Mouse (Mus musculus): Measurements from ENCODE around the gene Stat1. TPM values are rescaled to one million over a fixed set of nuclear protein-coding genes. Genes with fewer than 3 reads are reported as not detected.

The Stat1 gene
- 8.3 and 9.0 TPM in 2 replicates for polyA plus RNA-seq (2012)

DNA sequence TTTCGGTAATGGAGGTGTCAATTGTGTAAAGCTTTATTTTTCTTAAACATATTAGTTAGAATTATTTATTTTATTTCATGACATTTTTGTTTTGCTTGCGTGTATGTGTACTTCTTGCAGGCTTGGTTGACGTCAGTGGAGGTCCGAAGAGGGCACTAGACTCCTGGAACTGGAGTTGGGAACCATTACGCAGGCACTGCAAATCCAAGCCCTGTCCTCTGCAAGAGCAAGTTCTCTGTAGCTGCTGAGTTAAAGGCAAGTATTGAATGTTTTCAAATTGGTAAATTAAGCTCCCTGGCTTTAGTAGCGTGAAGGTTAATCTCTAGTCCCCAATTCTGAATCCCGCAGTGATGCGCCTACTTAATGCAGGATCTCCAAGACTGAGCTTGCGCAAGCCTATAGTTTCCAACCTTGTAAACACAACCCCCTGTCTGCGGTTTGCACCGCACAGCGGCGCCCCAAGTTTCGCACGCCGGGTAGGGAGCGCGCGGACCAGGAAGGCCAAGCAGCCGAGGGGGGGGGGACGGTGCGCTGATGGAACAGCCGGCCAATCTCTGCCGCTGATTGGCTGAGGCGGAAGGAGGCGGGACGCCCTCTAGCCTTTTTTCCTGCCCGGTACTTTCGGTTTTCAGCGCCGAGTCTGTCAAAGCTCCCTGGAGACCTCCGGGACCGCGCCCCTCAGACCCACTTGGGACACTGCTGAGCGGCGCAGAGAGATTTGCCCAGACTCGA is at the start of gene Stat1:
Stat1 (plus strand) TSS at position 581 of the 732 bp plus-strand sequence.
- no peak for TF ChIP-seq GATA1 (IDR thresholded peaks at IDR 0.05; ENCODE audit: low read length)

DNA sequence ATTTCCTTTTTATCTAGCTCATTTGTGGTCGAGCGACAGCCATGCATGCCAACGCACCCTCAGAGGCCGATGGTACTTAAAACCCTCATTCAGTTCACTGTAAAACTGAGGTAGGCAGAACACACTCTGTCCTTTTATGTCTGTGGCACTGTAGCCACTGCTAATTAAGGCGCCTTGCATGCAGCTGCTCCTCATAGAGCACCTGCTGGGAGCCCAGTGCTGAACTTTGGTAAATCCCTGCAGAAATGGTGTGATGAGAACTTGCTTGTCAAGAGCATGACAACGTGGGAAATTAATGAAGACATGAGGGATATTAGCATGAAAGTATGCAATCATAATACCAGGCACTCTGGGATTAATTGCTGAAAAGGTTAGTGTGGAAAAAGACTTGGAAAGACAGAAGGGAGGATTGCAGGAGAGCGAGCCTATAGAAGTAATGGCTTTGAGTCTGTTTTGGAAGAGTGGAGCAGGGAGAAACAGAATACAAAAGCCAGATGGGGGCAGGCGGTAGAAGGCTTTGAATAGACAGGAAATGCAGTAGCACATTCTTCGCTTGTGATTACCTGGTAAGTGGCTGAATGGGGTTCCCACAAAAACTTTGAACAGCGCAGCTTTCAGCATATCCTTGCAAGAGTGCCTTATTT is 39.4 kb upstream of the Stat1 start:
- TF ChIP-seq GATA1 (IDR thresholded peaks at IDR 0.05; ENCODE audit: low read length): no peak

DNA sequence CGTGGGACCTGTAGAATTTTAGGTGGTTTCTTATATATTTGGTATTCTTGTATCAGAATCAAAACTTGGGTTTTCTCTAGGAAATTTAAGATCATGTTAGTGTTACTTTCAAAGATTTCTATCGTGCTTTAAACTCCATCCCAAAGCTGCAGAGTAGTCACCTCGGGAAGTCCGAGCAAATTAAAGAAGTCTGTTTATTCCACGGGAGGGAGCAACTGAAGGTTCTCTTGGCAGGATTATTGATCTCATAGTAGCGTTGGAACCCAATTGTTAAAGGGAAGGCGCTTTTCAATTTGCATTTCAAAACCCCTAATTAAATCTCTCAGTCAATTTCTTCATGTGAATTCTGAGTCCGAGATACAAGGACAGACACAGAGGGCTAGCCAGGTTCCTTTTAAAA is 38.9 kb upstream of the Stat1 start:
- TF ChIP-seq GATA1 (IDR thresholded peaks at IDR 0.05; ENCODE audit: low read length): no peak

DNA sequence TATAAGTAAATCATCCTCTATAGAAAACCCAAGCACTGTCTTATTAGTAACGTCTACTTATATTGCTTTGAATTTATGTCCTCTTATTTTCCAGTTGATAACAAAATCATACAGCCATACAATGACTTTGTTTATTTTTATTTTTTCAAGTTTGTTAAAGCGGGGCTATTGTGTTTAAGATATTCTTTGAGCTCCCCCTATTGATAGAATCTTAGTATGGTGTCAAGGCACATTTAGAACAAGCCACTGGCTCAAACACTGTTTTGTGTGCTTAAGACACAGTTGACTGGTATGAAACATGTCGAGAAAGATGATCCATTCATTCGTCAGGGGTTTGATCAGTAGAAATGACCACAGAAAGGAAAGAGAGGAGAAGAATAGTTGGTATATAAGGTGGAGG is 33.0 kb upstream of the Stat1 start:
- no peak for TF ChIP-seq GATA1 (IDR thresholded peaks at IDR 0.05; ENCODE audit: low read length)

DNA sequence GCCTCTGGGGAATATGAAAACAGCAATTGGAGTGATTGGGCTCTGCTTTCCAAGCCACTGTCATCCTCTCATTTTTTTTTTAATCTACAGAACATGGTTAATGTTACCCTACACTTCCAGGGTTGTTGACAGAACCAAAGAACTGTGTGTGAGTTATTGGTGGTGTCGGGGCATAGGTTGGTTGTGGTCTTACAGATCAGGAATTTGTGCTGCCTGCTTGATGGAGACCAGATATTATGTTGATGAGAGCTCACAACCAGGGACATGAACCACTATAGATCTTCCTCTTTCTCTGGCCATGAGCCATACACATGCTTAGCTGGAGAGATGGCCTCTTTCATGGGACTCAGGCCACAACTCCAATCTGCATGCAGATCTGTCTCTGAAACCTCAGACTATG is 32.1 kb upstream of the Stat1 start:
- TF ChIP-seq GATA1 (IDR thresholded peaks at IDR 0.05; ENCODE audit: low read length): no peak

DNA sequence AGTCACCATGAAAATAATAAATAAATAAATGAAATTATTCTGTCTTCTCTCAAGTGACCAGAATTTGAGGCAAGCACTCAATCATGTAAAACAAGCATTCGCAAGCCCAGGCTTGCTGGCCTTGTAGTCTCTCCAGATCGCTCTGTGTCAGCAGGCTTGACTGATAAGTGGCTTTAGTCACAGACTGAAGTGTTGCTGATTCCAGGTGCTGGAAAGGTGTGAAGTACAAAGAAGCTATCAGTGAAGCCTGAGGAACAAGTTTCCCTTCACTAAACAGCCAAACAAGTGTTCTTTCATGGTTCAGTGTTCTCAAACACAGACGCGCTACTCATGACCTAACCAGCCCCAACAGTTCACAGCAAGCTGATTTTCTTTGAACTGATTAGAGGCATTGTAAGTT is 30.6 kb upstream of the Stat1 start:
- TF ChIP-seq GATA1 (IDR thresholded peaks at IDR 0.05; ENCODE audit: low read length): no peak

DNA sequence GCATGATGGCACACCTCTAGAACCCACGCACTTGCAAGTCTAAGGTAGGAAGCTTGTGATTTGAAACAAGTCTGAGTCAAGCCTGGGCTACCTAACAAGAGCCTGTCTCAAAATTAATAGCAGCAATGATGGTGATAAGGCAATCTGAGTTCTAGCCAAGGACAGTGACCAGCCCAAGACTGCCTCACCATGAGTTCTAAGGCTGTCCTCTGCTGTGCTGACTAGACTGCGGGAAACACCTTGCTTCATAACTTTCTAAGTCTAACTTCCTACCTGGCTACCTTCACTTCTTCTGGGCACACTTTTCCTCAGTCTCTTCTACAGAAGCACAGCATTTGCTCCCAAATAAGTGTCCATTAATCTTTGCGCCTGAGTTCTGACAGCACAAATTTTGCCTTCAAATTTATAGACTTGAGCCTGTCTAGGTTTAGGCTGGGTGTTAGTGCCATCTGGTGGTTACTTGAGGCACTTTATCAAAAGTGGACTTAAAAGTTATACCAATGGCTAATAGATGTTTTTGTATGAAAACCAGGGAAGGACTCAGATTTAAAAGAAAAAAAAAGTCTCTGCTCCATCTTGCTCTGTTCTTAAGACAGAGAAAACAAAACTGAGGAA is 20.5 kb upstream of the Stat1 start:
- no peak for TF ChIP-seq GATA1 (IDR thresholded peaks at IDR 0.05; ENCODE audit: low read length)

DNA sequence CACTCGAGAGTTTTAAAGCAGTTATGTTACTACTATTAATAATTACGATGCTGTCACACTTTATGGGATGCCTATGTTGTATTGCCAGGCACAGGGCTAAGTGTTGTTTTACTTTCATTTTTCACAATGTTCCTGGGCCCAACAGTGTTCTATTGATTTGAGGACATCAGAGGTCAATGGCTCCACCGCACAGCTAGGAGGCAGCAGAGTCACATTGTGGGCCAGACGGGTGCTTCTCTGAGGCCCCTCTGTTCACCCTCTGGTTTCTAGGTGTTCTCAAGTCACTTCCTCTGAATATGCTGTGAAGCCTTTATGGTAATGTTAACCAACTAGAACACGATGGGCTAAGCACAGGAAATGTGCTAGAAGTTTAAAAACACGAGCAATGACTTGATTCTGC is 18.7 kb upstream of the Stat1 start:
- TF ChIP-seq GATA1 (IDR thresholded peaks at IDR 0.05; ENCODE audit: low read length): no peak

DNA sequence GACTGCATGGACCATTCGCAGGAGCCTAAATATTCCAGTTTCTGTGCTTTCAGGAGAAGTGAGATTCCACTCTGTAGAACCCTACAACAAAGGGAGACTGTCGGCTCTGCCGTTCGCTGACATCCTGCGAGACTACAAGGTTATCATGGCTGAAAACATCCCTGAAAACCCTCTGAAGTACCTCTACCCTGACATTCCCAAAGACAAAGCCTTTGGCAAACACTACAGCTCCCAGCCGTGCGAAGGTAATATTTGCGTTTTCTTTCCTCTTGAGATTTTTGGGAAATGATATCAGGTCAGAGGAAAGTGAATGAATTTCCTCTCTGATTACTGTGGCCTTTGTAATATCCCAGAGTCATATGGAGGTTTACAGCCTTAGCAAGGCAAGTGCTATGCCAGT is 16.4 kb upstream of the Stat1 start:
- no peak for TF ChIP-seq GATA1 (IDR thresholded peaks at IDR 0.05; ENCODE audit: low read length)

DNA sequence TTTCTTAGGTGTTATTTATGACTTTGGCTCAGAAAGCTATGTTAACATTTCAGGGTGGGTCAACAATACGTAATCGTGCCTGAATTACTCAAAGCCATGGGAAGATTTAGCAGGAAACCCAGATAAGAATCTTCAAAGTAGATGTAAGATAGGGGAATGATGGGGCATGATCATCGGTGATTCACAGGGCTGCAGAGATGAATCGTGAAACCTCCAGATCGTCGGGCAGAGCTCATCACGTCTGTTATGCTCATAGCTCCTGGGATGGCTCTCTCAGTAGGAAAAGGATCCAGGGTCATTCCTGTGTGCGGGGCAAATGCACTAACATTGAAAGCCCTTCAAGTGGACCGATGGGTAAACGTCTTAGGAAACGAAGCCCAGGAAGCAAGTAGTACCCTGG is 12.0 kb upstream of the Stat1 start:
- TF ChIP-seq GATA1 (IDR thresholded peaks at IDR 0.05; ENCODE audit: low read length): no peak

DNA sequence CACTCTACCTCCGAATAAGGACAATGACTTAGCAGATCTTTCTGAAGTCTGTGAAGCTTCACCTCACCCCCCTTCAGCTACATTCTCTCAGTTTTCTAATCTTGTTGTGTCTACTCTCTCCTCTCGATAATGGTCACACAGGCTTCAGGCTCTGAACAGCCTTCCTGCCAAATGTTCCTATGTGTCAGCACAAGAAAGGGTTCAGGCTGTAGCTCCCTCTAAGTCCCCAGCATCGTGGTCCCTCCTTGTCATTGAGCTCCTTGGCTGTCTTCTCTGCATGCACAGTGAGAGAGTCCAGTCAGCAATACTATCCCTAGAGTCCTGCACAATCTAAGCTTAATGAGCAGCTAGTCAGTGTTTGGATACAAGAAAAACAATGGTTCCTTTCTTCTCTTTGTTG is 8.0 kb upstream of the Stat1 start:
- TF ChIP-seq GATA1 (IDR thresholded peaks at IDR 0.05; ENCODE audit: low read length): no peak

DNA sequence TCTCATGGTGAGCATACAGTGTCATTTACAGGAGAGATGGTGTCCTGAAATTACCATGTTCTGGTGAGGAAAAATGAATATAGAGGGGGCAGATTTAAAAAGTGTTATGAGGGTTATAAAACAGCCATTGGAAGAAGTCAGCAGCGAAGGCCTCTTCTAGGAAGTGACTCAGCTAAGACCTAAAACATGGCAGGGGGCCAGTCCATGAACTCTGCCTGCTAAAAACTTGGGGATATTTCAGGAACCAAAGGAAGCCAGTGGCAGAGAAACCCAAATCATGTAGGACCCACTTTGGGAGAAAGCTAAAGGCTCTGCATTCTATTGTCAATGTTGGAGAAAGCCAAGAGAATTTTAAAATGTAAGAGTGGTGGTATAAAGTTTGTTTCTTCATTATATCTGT is 6.9 kb upstream of the Stat1 start:
- no peak for TF ChIP-seq GATA1 (IDR thresholded peaks at IDR 0.05; ENCODE audit: low read length)

DNA sequence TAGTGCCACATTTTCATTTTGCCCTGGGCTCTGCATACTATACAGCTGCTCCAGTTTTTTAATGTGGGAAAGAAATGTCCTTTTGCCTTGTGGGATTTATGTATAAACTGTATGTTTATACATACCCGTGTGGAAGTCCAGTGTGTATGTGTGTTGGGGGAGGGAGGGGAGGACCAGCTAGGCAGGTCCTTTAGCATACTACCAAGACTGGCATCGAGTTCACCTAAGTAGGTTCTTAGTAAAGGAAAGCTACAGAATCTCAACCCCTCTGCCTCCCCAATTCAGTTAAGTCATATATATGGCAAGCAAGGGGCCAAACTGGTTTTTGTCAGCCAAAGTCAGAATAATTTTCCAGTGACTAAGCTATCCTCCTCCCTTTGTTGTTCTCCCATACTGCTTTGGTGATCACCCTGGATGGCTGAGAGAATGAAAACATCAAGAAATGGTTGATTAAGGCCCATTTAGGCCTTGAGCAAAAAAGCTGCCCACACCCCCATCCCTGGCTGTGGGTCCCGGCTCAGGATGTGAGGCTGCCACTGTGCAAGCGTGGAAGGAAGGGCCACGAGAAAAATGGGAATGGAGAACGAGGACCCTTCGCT is 6.1 kb upstream of the Stat1 start:
- TF ChIP-seq GATA1 (IDR thresholded peaks at IDR 0.05; ENCODE audit: low read length): no peak

DNA sequence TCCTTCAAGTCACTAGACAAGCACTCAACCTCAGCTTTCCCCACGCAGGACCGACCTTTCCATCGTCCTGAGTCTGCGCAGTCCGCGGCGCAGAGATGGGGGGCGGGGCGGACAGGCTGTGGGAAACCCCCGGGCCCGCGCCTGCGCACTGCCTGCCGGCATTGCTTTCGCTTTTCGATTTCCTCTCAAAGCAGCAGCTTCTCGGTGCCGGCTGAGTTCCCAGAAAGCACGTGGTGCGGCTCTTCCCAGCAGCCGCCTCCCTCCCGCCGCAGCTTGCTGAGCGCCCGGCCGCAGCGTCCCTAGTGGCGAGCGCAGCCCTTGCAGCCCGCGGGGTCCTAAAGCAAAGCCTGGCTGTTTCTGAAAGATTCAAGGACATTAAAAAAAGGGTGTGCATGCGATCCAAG is 5.6 kb upstream of the Stat1 start:
- no peak for TF ChIP-seq GATA1 (IDR thresholded peaks at IDR 0.05; ENCODE audit: low read length)

DNA sequence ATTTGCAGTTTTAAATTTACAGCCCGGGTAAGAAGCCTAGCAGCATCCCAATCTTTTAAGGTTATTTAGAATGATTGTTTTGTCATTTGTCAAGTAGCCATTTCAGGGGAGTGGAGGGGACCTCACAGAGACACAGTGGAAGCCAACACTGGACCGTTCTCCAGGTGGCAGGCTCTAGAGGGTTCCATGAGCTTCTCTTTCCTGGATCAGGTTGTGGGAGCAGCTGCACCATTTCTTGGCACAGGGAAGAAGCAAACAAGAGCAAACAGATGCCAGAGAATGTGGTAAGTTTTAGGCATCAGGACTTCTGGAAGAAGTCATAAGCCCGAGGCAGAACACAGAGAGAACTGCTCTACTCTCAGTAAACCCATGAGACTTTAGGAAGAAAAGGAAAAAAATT is 2.8 kb upstream of the Stat1 start:
- TF ChIP-seq GATA1 (IDR thresholded peaks at IDR 0.05; ENCODE audit: low read length): no peak

DNA sequence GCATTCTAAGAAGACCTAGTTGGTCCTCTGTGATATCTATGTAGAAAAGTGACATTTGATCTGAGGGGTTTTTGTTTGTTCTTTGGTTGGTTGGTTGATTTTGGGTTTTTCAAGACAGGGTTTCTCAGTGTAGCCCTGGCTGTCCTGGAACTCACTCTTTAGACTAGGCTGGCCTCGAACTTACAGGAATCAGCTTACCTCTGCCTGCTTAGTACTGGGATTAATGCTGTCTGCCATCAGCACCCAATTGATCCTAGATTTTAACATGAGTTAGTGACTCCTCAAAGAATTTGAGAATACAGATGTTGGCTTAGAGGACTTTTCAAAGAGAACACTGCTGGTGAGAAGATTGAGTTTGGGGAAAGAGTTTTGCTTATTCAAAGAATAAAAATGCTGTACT is 1.5 kb upstream of the Stat1 start:
- TF ChIP-seq GATA1 (IDR thresholded peaks at IDR 0.05; ENCODE audit: low read length): no peak

Measured in G1E-ER4 (cell line).